Mouse (Mus musculus) adrenal gland, adult 8-10 months (tissue): ENCODE measurements around the gene Morn2. TPM values are rescaled to one million over a fixed set of nuclear protein-coding genes. Genes with fewer than 3 reads are reported as not detected.

Experiments
- DNase-seq: peaks from one replicate; pipeline ENCODE4 v3.0.0; 2022
- total RNA-seq, 4 experiments: library from RNA; stranded (reverse); gene quantifications; 2 replicates each; pipeline ENCODE4 v1.2.4; 2022

Gene Morn2
- total RNA-seq, 4 experiments from 2014 or later: 15.5 to 27.5 (median 19.9) TPM

GRCm38 (mm10) chr17:80324521-80324920, 34.5 kb downstream of the Morn2 start:
- no peak for DNase-seq

DNA sequence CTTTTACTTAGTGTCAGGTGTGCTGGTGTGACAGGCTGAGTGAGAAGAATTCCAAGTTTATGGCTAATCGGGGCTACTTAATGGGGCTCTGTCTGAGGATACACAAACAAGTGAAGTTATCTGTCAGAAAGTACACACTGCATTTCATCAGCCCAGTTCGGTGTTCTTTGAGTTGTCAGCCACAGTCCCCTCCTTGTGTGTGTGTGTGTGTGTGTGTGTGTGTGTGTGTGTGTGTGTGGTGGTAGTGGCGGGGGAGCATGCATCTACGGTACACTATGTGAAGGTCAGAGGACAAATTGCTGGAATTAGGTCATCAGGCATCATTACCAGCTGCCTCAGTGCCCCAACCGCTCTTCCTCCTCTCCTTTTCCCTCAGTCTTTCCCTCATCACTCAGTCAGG, 35.5 kb downstream of the Morn2 start:
- DNase-seq: no peak

DNA sequence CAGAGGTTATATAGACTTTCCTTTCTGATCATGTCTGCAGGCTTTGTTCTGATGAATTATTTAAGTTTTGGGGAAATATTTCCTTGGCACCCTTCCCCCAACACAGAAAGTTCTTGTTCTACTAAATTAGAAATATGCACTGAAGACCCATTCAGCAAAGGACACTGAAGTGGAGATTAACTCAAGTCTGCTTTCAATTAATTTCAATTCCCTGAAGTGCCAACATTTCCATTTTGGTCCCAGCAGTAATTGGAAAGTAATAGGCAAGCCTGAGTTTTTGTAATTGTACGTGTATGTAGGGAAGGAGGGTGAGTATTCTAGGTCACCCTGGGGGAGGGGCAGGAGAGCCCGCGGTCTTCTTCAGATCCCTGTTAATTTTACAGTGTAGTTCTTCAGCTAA, 36.4 kb downstream of the Morn2 start:
- no peak for DNase-seq

DNA sequence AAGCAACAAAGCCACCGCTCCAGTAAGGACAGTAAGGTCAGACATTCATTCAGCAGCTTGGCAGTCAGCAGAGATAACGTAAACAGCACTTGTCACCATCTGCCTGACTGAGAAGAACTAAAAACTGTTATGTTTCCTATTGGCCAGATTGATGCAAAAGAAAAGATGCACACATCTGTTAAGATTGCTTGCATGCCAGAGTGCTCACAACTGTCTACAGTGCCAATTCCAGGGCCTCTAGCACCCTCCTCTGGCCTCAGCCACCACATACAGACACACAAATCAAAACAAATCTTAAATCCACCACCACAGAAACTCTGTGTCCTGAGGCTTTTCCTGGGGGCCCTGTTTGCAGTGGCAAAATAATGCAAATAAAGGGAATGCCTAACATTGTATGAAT, 42.4 kb downstream of the Morn2 start:
- no peak for DNase-seq

GRCm38 (mm10) chr17:80345277-80345676, 55.3 kb downstream of the Morn2 start:
- no peak for DNase-seq

GRCm38 (mm10) chr17:80346591-80347125, 56.7 kb downstream of the Morn2 start:
- DNase-seq: no peak

Other genes with a start within 250 kb of the Morn2 start
- gene Hnrnpll, start 227.9 kb upstream of the Morn2 start, total RNA-seq: 10 to 100 TPM; 47.6 to 53.1 (median 50.6) TPM
- gene Galm, start 162.7 kb upstream of the Morn2 start, total RNA-seq: 10 to 100 TPM; 12.7 to 18.1 (median 14.4) TPM
- gene Srsf7, start 82.9 kb upstream of the Morn2 start, total RNA-seq: 100 to 1,000 TPM in 3 of 4 experiments, 10 to 100 TPM in 1; 96.8 to 150 (median 119) TPM
- gene Ttc39d, start 82.7 kb upstream of the Morn2 start, total RNA-seq: under 1 TPM in 2 of 4 experiments, not detected in 2; 0.09 to 0.11 TPM
- 10 to 100 TPM in 1 of 4 experiments, 1 to 10 TPM in 3; 6.9 to 10.9 (median 9.2) TPM for gene Gemin6, start 65.8 kb upstream of the Morn2 start, total RNA-seq
- gene Dhx57, start 273 bp downstream of the Morn2 start, total RNA-seq: 10 to 100 TPM; 11.8 to 22.0 (median 16.8) TPM
- 1 to 10 TPM in 3 of 4 experiments, under 1 TPM in 1; 0.78 to 2.8 (median 1.3) TPM for gene Arhgef33, start 17.2 kb downstream of the Morn2 start, total RNA-seq
- gene Gm10190, start 83.3 kb downstream of the Morn2 start, total RNA-seq: 1 to 10 TPM in 2 of 4 experiments, not detected in 2; 2.3 to 2.8 TPM
- 10 to 100 TPM; 27.2 to 34.2 (median 32.0) TPM for gene Sos1, start 190.2 kb downstream of the Morn2 start, total RNA-seq